Comparison of ENCODE assay signal across 18 mouse cellular contexts in the genomic region with DNA sequence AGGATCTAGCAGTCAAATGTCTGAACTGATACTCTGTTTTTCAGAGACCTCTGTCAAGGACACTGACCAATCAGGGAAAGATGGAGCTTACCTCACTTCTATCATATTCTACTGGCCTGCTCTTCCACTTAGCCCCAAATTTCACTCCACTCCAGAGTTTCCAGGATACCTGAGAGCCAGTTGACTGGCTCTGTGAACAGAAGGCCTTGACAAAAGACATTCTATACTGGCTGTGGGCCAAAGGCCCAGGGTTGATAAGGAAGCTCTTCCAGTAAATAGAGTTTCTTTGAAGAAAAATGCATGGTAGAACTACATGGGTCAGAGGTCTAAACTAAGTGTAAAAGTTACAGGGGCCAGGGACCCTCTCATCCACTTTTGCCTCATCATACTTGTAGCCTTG. TPM values are rescaled to one million over a fixed set of nuclear protein-coding genes. Genes with fewer than 3 reads are reported as not detected.
A peak's percentile ranks its signal among the peaks of the same experiment; 100 is the strongest.
DNase-seq lines count a peak whose midpoint lies in the region; ATAC-seq lines count a peak whose summit lies in the region.
"Had no signal": no experiment of that assay in that cellular context is flagged by ENCODE, and none has a peak within 500 bp of the region (broad histone marks: within the 10 kb centered on the region; RNA-seq: fewer than 3 reads in every experiment).

No protein-coding gene starts in this region.

- no peak overlapping the region for H3K27ac ChIP-seq in heart, embryonic 12.5 days (ENCODE audit: poor library complexity, severe bottlenecking)
- H3K27ac ChIP-seq: forebrain, embryonic 13.5 days; hindbrain, embryonic 10.5 days; neural tube, embryonic 15.5 days had no signal

- H3K4me3 ChIP-seq in heart, embryonic 12.5 days, result no peak overlapping the region
- H3K4me3 ChIP-seq: forebrain, embryonic 13.5 days; hindbrain, embryonic 10.5 days; neural tube, embryonic 15.5 days had no signal

- H3K9me3 ChIP-seq in heart, embryonic 12.5 days (replicated peaks), result no peaks in the 10 kb centered on the region
- H3K9me3 ChIP-seq: forebrain, embryonic 13.5 days; G1E; hindbrain, embryonic 10.5 days; neural tube, embryonic 15.5 days had no signal

- H3K4me1 ChIP-seq in heart, embryonic 12.5 days (replicated peaks), result no peaks in the 10 kb centered on the region
- H3K4me1 ChIP-seq: forebrain, embryonic 13.5 days; hindbrain, embryonic 10.5 days; neural tube, embryonic 15.5 days had no signal

- H3K4me2 ChIP-seq in heart, embryonic 12.5 days, result no peak overlapping the region
- H3K4me2 ChIP-seq: forebrain, embryonic 13.5 days; liver, embryonic 11.5 days; midbrain, embryonic 11.5 days; neural tube, embryonic 15.5 days had no signal

- H3K9ac ChIP-seq in heart, embryonic 12.5 days, result no peak overlapping the region
- H3K9ac ChIP-seq: forebrain, embryonic 13.5 days; neural tube, embryonic 15.5 days had no signal

- no peak for ATAC-seq in heart, embryonic 12.5 days (ENCODE audit: insufficient number of reproducible peaks, low FRiP score)
- ATAC-seq: forebrain, embryonic 13.5 days had no signal

- DNase-seq in heart, postnatal 4 days, result peak; percentile 11
- DNase-seq in lung, postnatal 36 days, result peak; percentile 7
- DNase-seq in lung, postnatal 14 days, result no peak
- peak; percentile 49 for DNase-seq in adrenal gland, postnatal 10 days
- DNase-seq in testis, postnatal 10 days (ENCODE audit: low spot score), result peak; percentile 38
- no peak for DNase-seq in urinary bladder, postnatal 10 days (ENCODE audit: low spot score)
- DNase-seq: cerebellum, adult 9-10 months; heart, adult 18-20 months; left cerebral cortex, postnatal 4 days; right cerebral cortex, postnatal 14 days; thymus, adult 2 months had no signal

- no peaks in the 10 kb centered on the region for H3K27me3 ChIP-seq in heart, embryonic 12.5 days (replicated peaks)
- H3K27me3 ChIP-seq: forebrain, embryonic 13.5 days; neural tube, embryonic 15.5 days had no signal

- H3K36me3 ChIP-seq in heart, embryonic 12.5 days, result no peaks in the 10 kb centered on the region
- H3K36me3 ChIP-seq: G1E; hindbrain, embryonic 10.5 days; neural tube, embryonic 15.5 days had no signal

RNA-seq across cellular contexts. Expression of gene Fundc2, which starts 12.0 kb away (rescaled TPM):
- 100 to 1,000 TPM; 119 to 139 TPM for total RNA-seq in heart, postnatal 4 days (2021)
- polyA plus RNA-seq in heart, embryonic 12.5 days (2016; fragmentation: Nextera tagmentation; extraction: Ambion mirVana), result 69.8 and 70.2 TPM in 2 replicates
- 100 to 1,000 TPM in 1 of 2 experiments, 10 to 100 TPM in 1; 94.7 to 104 TPM for total RNA-seq in adrenal gland, postnatal 10 days (2021)

RNA-seq across cellular contexts. Expression of gene F8, which starts 12.2 kb away (rescaled TPM):
- 1 to 10 TPM; 1.9 to 2.9 TPM for total RNA-seq in heart, postnatal 4 days (2021)
- polyA plus RNA-seq in heart, embryonic 12.5 days (2016; fragmentation: Nextera tagmentation; extraction: Ambion mirVana), result 1.8 and 2.0 TPM in 2 replicates
- 1 to 10 TPM; 6.6 to 6.9 TPM for total RNA-seq in adrenal gland, postnatal 10 days (2021)

RNA-seq across cellular contexts. Expression of gene Cmc4, which starts 46.2 kb away (rescaled TPM):
- total RNA-seq in heart, postnatal 4 days (2021), result 10 to 100 TPM in 1 of 2 experiments, 1 to 10 TPM in 1; 9.9 to 12.5 TPM
- polyA plus RNA-seq in heart, embryonic 12.5 days (2016; fragmentation: Nextera tagmentation; extraction: Ambion mirVana), result 19.6 and 20.1 TPM in 2 replicates
- total RNA-seq in adrenal gland, postnatal 10 days (2021), result 10 to 100 TPM in 1 of 2 experiments, 1 to 10 TPM in 1; 8.5 to 12.3 TPM

RNA-seq across cellular contexts. Expression of gene Mtcp1, which starts 46.2 kb away (rescaled TPM):
- 1 to 10 TPM; 6.0 to 8.1 TPM for total RNA-seq in heart, postnatal 4 days (2021)
- polyA plus RNA-seq in heart, embryonic 12.5 days (2016; fragmentation: Nextera tagmentation; extraction: Ambion mirVana), result 7.3 TPM in 2 replicates
- 10 to 100 TPM in 1 of 2 experiments, 1 to 10 TPM in 1; 6.1 to 11.4 TPM for total RNA-seq in adrenal gland, postnatal 10 days (2021)

RNA-seq across cellular contexts. Expression of gene Brcc3, which starts 46.2 kb away (rescaled TPM):
- total RNA-seq in heart, postnatal 4 days (2021), result 10 to 100 TPM; 25.9 to 28.8 TPM
- polyA plus RNA-seq in heart, embryonic 12.5 days (2016; fragmentation: Nextera tagmentation; extraction: Ambion mirVana), result 46.1 and 46.7 TPM in 2 replicates
- total RNA-seq in adrenal gland, postnatal 10 days (2021), result 10 to 100 TPM; 22.6 to 29.7 TPM

Comparison
In these comparisons a context has a peak if more than half of its experiments do, and no peak if none do; other contexts are left out.
1. DNase-seq: peak in heart, postnatal 4 days (single experiment), lung, postnatal 36 days (single experiment), adrenal gland, postnatal 10 days (single experiment) and testis, postnatal 10 days (single experiment); none in lung, postnatal 14 days (single experiment) and urinary bladder, postnatal 10 days (single experiment).